Mouse (Mus musculus) thymus, adult 2 months (tissue): ENCODE data around the gene Usp16. TPM values are rescaled to one million over a fixed set of nuclear protein-coding genes. Genes with fewer than 3 reads are reported as not detected.

Experiments used
- DNase-seq: peaks from one replicate; pipeline ENCODE4 v3.0.0; 2021
- H3K27ac ChIP-seq: fragments of 200-500 bp; 2 replicates; pipeline ENCODE4 v1.5.1; 2012; ENCODE audit warnings: low read length, control low read depth; ENCODE audit not compliant: control insufficient read depth, insufficient read depth
- H3K27me3 ChIP-seq: fragments of 200-500 bp; 2 replicates; pipeline ENCODE4 v1.6.1; 2012; ENCODE audit warnings: mild to moderate bottlenecking, low read length, moderate library complexity, mixed read lengths; ENCODE audit not compliant: control insufficient read depth, insufficient read depth
- H3K36me3 ChIP-seq: fragments of 200-500 bp; 2 replicates; pipeline ENCODE4 v1.6.1; 2012; ENCODE audit warnings: mild to moderate bottlenecking, low read length, moderate library complexity; ENCODE audit not compliant: control insufficient read depth, insufficient read depth
- H3K4me1 ChIP-seq: fragments of 200-500 bp; replicated peaks from 2 replicates; pipeline ENCODE4 v1.6.1; 2012; ENCODE audit warnings: low read length; ENCODE audit not compliant: control insufficient read depth, insufficient read depth
- H3K4me3 ChIP-seq: fragments of 200-500 bp; 2 replicates; pipeline ENCODE4 v1.5.1; 2012; ENCODE audit warnings: mild to moderate bottlenecking, low read length, control low read depth, moderate library complexity; ENCODE audit not compliant: control insufficient read depth, insufficient read depth
- CTCF ChIP-seq: fragments of 200-500 bp; IDR thresholded peaks from 2 replicates; pipeline ENCODE4 v1.5.1; 2012; ENCODE audit warnings: mild to moderate bottlenecking, control low read depth, low read length, moderate library complexity, borderline replicate concordance; ENCODE audit not compliant: control insufficient read depth, poor library complexity, insufficient read depth; ENCODE audit errors: extremely low read depth
- POLR2A ChIP-seq: fragments of 200-500 bp; IDR thresholded peaks from 2 replicates; pipeline ENCODE4 v1.6.1; 2012; ENCODE audit warnings: mild to moderate bottlenecking, low read length, control low read depth, moderate library complexity; ENCODE audit not compliant: control insufficient read depth, poor library complexity, insufficient read depth; ENCODE audit errors: extremely low read depth
- WGBS: fragments of 180-500 bp; shearing (Covaris S2); methylation state at CpG from one replicate; pipeline ENCODE4 v1.1.7; 2018; 5-methylcytosine and 5-hydroxymethylcytosine counted together
- polyA plus RNA-seq: library from polyadenylated mRNA; depleted of rRNA; stranded (reverse); fragments of >200 nt; gene quantifications from 2 replicates; pipeline ENCODE4 v1.2.3, GENCODE M21; 2012; rRNA removed

Usp16 gene
- 17.4 and 26.8 TPM in 2 replicates for polyA plus RNA-seq

DNA sequence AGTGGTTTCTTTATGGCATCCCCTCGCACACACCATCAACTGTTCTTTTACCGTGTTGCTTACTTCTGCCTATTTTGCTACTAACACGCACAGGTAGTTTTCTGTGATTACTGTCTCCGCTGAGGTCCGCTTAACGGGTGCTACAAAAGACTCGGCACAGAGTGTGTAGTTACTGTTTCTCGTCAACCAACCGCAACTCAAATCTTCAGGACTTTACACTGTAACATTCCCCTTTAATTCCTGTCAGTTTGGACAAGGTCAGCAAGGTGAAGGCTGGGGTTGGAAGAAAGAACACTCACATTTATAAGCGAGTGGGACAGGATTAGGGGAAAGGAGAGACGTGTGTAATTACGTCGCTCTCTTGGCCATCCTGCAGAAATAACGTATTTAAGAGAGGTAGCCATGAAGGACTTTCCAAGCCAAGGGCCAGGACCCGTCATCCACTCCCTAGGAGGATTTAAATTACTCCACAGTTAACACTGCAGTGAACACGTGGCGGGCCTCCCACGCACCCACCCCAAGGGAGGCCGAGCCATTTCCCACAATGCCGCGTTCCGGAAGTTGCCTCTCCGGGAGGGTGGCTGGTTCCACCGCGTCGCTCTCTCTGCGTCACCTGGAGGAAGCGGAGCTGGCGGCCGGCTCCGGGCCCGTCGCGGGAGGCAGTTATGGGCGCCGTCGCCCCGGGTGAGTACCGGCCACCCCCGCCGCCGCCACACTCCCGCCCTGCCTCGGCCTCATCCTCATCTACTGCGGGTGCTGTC lies at the start of gene Usp16:
Gene Usp16 (plus strand): TSS at position 285 of the 761 bp plus-strand sequence.
- 17% methylated on average over 45 of the region's 45 CpGs for WGBS
- peaks cover 10% of the 10 kb centered on the region for H3K4me1 ChIP-seq
- TF ChIP-seq POLR2A (peak; percentile 56; the same call in 1 of the 2 replicates), CTCF (no peak; the same call in 1 of the 2 replicates)
- peak within 1 kb of the TSS; percentile 83 for H3K4me3 ChIP-seq
- H3K36me3 ChIP-seq, result peaks cover 2% of the 10 kb centered on the region; the same call in 1 of the 2 replicates
- no peak within 1 kb of the TSS for H3K27ac ChIP-seq
- DNase-seq, result peak; percentile 95
- H3K27me3 ChIP-seq, result no peaks in the 10 kb centered on the region

DNA sequence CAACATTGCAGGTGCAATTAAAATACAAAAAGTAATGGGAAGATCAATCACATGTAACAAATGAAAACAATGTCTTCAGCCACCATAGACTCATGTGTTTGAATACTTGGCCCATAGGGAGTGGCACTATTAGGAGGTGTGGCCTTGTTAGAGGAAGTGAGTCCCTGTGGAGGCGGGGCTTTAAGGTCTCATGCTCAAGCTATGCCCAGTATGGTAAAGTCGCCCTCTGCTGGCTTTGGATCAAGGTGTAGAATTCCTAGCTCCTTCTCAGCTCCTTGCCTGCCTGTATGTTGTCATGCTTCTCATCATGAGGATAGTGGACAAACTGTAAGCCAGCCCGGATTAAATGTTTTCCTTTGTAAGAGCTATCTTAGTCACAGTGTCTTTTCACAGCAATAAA lies 49.5 kb upstream of the Usp16 start:
- peak; percentile 15 for DNase-seq
- no peak for TF ChIP-seq POLR2A
- no peak for TF ChIP-seq CTCF
- 96% methylated on average over 3 of the region's 3 CpGs for WGBS
- no peak overlapping the region for H3K4me3 ChIP-seq
- H3K4me1 ChIP-seq, result no peaks in the 10 kb centered on the region
- H3K27me3 ChIP-seq, result no peaks in the 10 kb centered on the region
- peaks cover 90% of the 10 kb centered on the region for H3K36me3 ChIP-seq
- no peak overlapping the region for H3K27ac ChIP-seq

DNA sequence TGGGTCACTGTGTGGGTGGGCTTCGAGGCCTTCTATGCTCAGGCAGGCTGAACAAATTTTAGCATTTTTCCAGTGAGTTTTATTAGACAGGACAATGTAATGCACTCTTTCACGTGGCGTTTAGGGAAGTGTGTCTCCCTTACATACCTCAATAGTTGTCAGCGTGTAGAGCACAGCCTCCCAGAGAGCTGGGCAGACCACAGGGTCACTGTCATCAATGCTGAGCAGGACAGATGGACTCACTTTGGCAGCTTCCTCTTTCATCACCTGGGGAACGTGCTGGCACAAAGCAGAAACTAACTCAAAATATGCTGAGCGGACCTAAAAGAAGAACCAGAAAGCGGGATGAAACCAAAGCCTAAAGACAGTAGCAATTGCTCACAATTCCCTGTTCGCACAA lies 33.8 kb upstream of the Usp16 start:
- TF ChIP-seq CTCF (no peak), POLR2A (no peak)
- H3K27me3 ChIP-seq, result no peaks in the 10 kb centered on the region
- H3K36me3 ChIP-seq, result peaks cover 90% of the 10 kb centered on the region
- 94% methylated on average over 8 of the region's 8 CpGs for WGBS
- no peak overlapping the region for H3K4me3 ChIP-seq
- DNase-seq, result no peak
- no peaks in the 10 kb centered on the region for H3K4me1 ChIP-seq
- no peak overlapping the region for H3K27ac ChIP-seq

DNA sequence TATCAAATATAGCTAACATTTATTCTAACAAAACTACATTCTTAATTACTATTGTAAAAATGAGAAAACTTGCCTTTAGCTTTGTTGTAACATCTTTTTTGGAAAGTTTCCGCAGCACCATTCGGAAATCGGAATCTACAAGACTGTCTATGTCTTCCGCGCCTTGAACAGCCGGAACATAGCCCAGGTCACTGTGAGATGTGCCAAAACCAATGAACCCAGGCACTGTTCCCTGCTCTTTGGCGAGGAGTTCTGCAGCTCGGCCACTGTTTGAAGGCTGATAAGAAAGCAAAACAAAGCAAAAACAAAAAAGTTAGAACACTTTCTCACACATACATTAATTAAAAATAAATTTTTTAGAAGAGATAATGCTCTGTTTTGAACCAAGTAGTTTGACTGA lies 27.0 kb upstream of the Usp16 start:
- WGBS, result 96% methylated on average over 8 of the region's 8 CpGs
- no peak for DNase-seq
- TF ChIP-seq POLR2A (no peak), CTCF (no peak)

DNA sequence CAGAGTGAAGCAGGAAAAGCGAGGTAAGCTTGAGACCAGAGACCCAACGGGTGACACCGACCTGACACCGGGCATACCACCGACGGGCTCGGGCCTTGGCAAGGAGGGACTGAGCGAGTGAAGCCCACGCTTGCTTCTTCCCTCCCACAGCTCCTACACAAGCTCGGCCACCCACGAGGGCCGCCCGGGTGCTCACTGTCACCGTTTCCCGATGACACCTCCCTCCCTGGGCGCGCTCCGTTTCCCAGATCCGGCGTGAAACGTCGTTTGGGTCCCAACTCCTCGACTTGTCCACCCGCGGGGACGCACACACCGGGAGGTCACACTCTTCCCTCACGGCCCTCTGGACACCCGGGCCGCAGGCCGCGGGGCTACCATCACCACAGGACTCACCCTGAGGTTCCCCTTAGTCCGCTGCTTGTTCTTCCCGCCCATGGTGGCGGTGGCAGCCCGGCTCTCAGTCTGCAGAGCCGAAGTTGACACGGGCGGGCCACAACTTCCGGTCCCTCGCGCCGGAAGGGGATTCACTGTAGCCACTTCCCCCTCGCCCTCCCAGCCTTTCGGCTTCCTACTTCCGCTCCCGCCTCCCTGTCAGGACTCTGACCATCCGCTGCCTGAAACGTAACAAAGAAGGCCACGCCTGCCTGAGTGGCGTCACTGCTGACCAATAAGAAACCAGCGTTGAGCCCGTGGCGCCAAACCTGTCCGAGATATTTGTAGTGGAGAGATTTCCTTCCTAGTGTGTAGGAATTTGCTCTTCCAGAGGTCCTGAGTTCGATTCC lies 22.3 kb upstream of the Usp16 start, which contains the start of gene Ltn1:
Gene Ltn1 (minus strand): TSS at position 580 of the 782 bp plus-strand sequence.
- WGBS, result under 1% methylated on average over 56 of the region's 56 CpGs
- H3K36me3 ChIP-seq, result no peaks in the 10 kb centered on the region
- DNase-seq, result peak; percentile 96

More for the DNA sequence above, 27.0 kb upstream of the Usp16 start:
- no peak overlapping the region for H3K4me3 ChIP-seq
- H3K27me3 ChIP-seq, result no peaks in the 10 kb centered on the region
- peaks cover 41% of the 10 kb centered on the region for H3K36me3 ChIP-seq
- no peak overlapping the region for H3K27ac ChIP-seq
- peaks cover 4% of the 10 kb centered on the region for H3K4me1 ChIP-seq

DNA sequence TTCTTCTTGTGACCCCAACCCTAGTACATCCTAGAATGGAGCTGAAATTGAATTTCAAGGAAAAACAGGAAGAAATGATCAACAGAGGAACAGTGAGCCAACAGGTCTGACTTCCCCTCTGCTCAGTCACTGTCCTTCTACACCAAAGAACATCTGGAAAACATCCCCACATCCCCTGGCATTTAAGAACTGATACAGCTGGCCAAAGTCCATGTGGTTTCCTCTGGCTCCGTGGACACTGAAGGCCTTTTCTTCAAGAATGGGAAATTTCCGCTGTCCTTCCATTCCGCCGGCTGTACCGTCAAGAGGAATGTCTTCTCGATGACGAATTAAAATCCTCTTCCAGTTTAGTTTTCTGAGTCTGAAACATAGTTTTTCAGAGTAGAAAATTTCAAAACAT lies 20.2 kb upstream of the Usp16 start:
- TF ChIP-seq POLR2A, result no peak
- TF ChIP-seq CTCF, result no peak
- WGBS, result 96% methylated on average over 7 of the region's 7 CpGs
- no peak overlapping the region for H3K27ac ChIP-seq

More for the DNA sequence above, 22.3 kb upstream of the Usp16 start, which contains the start of gene Ltn1:
- peaks cover 4% of the 10 kb centered on the region for H3K4me1 ChIP-seq
- H3K27me3 ChIP-seq, result no peaks in the 10 kb centered on the region
- H3K27ac ChIP-seq, result no peak within 1 kb of the TSS
- TF ChIP-seq CTCF (no peak), POLR2A (0 out of 2 replicates have a peak, but pooled peaks have one; percentile 44)
- H3K4me3 ChIP-seq, result peak within 1 kb of the TSS; percentile 84

More for the DNA sequence above, 20.2 kb upstream of the Usp16 start:
- no peak for DNase-seq
- H3K4me3 ChIP-seq, result no peak overlapping the region
- H3K36me3 ChIP-seq, result no peaks in the 10 kb centered on the region
- no peaks in the 10 kb centered on the region for H3K27me3 ChIP-seq
- peaks cover 4% of the 10 kb centered on the region for H3K4me1 ChIP-seq
